Mouse (Mus musculus): ENCODE measurements around the gene Slc7a15.

Slc7a15 gene

DNA sequence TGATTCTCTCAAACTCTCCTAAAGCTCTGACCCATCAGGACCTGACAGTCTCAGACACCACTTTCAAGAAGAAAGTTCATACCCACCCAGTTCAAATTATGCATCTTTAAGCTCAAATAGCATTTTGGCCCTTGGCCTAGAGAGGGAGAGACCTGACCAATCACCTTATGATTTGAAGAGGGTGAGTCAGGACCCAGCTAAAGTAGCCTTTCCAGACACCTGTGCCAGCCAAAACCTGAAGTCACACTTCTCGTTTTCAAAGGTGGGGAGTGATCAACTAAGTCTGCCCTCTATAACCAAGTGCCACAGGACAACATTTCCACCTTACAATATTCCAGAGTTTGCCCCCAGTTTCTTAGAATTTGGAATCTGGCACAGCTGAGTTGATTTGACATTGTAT is 111.6 kb downstream of the Slc7a15 start:
- no peak for DNase-seq (ENCODE audit: extremely low spot score, low spot score)

- no peak for DNase-seq (ENCODE audit: extremely low spot score, low spot score)
Measured at GRCm38 (mm10) chr12:8485247-8485646, 113.6 kb downstream of the Slc7a15 start.

GRCm38 (mm10) chr12:8482169-8482568 is 116.7 kb downstream of the Slc7a15 start:
- DNase-seq (ENCODE audit: extremely low spot score, low spot score), result no peak

Data from neural tube, embryonic 10.5 days (tissue).